Mouse (Mus musculus) brain, embryonic 14.5 days (tissue): ENCODE results near the gene Gas2.

Experiments used
- CTCF ChIP-seq: fragments of 200-500 bp; IDR thresholded peaks from 2 replicates; pipeline ENCODE4 v1.5.1; 2012; ENCODE audit warnings: inconsistent platforms, mild to moderate bottlenecking, moderate library complexity, borderline replicate concordance; ENCODE audit not compliant: insufficient read depth, insufficient read length; ENCODE audit errors: extremely low read depth
- POLR2A ChIP-seq: fragments of 200-500 bp; IDR thresholded peaks from 2 replicates; pipeline ENCODE4 v1.6.1; 2012; ENCODE audit warnings: mild to moderate bottlenecking, inconsistent platforms, borderline replicate concordance; ENCODE audit not compliant: poor library complexity, insufficient read depth, insufficient read length, severe bottlenecking; ENCODE audit errors: extremely low read depth

- TF ChIP-seq CTCF, result no peak
- TF ChIP-seq POLR2A, result no peak
Observed at GRCm38 (mm10) chr7:52006296-52006630, 144.4 kb downstream of the Gas2 start.
